Mouse (Mus musculus) CH12.LX (cell line): ENCODE results near the gene Depdc7. TPM values are rescaled to one million over a fixed set of nuclear protein-coding genes. Genes with fewer than 3 reads are reported as not detected.

Source experiments
- DNase-seq: peaks from one replicate; pipeline ENCODE4 v3.0.0-alpha.2; 2013; ENCODE audit errors: extremely low read depth
- H3K27ac ChIP-seq: 2 replicates; pipeline ENCODE4 v1.5.1; 2012; ENCODE audit warnings: low read depth, mild to moderate bottlenecking, control low read depth, moderate library complexity; ENCODE audit not compliant: insufficient read depth
- H3K27me3 ChIP-seq: replicated peaks from 2 replicates; pipeline ENCODE3; 2012; ENCODE audit warnings: inconsistent platforms
- H3K36me3 ChIP-seq, 2 experiments: replicated peaks in 1 of 2; 2 replicates each; pipeline versions ENCODE3 to v1.6.1; 2012; ENCODE audit warnings: inconsistent platforms in 1 of 2, low read length in 1 of 2, mild to moderate bottlenecking in 1 of 2, mixed read lengths in 1 of 2, moderate library complexity in 1 of 2; ENCODE audit not compliant: control insufficient read depth in 1 of 2, insufficient read depth in 1 of 2
- H3K4me1 ChIP-seq, 2 experiments: 2 replicates each; pipeline ENCODE4 v1.6.1; 2012; ENCODE audit warnings: inconsistent platforms in 1 of 2, moderate library complexity in 1 of 2; ENCODE audit not compliant: insufficient read depth in 2 of 2, control insufficient read depth in 1 of 2
- H3K4me2 ChIP-seq: 2 replicates; pipeline ENCODE4 v1.6.1; 2012; ENCODE audit warnings: low read depth, mild to moderate bottlenecking, control low read depth; ENCODE audit not compliant: poor library complexity, insufficient read depth, severe bottlenecking
- H3K4me3 ChIP-seq, 3 experiments: fragments of 150-350 bp in 1 of 3; sonication (generic) in 1 of 3; replicated peaks in 1 of 3; 2 replicates each; pipeline versions ENCODE3 to v1.5.1; 2011 to 2012; ENCODE audit warnings: low read depth in 2 of 3, low read length in 2 of 3, mild to moderate bottlenecking in 2 of 3, moderate library complexity in 2 of 3, control low read depth in 1 of 3, improper control_type of control experiment in 1 of 3, inconsistent platforms in 1 of 3, mixed read lengths in 1 of 3; ENCODE audit not compliant: poor library complexity in 1 of 3
- H3K79me2 ChIP-seq: replicated peaks from 2 replicates; pipeline ENCODE4 v1.6.1; 2012; ENCODE audit warnings: mild to moderate bottlenecking, moderate library complexity; ENCODE audit not compliant: control insufficient read depth, poor library complexity, insufficient read depth, severe bottlenecking; ENCODE audit errors: extremely low read depth
- H3K9ac ChIP-seq: 2 replicates; pipeline ENCODE4 v1.6.1; 2012; ENCODE audit warnings: low read depth, mild to moderate bottlenecking, control low read depth, moderate library complexity; ENCODE audit not compliant: insufficient read depth
- H3K9me3 ChIP-seq: replicated peaks from 2 replicates; pipeline ENCODE3; 2012; ENCODE audit warnings: low read length, inconsistent platforms, mixed read lengths
- CHD1 ChIP-seq: IDR thresholded peaks from 2 replicates; pipeline ENCODE4 v1.6.1; 2012; ENCODE audit warnings: low read depth, low read length, improper control_type of control experiment, inconsistent platforms
- CTCF ChIP-seq, 2 experiments: IDR thresholded peaks in 1 of 2; conservative IDR thresholded peaks in 1 of 2; 2 replicates each; pipeline ENCODE4 v1.5.1; 2011 to 2012; ENCODE audit warnings: low read depth in 2 of 2, low read length in 2 of 2, improper control_type of control experiment in 1 of 2, inconsistent platforms in 1 of 2, mild to moderate bottlenecking in 1 of 2, moderate library complexity in 1 of 2
- ELF1 ChIP-seq: IDR thresholded peaks from 2 replicates; pipeline ENCODE4 v1.6.1; 2014; ENCODE audit warnings: low read depth, mild to moderate bottlenecking, inconsistent platforms, low read length, improper control_type of control experiment
- ETS1 ChIP-seq: conservative IDR thresholded peaks from 2 replicates; pipeline ENCODE4 v1.6.1; 2012; ENCODE audit warnings: low read depth, mild to moderate bottlenecking, inconsistent platforms, low read length, improper control_type of control experiment, moderate library complexity
- GABPA ChIP-seq: IDR thresholded peaks from 2 replicates; pipeline ENCODE4 v1.6.1; 2012; ENCODE audit warnings: low read depth, low read length, improper control_type of control experiment, inconsistent platforms; ENCODE audit not compliant: insufficient replicate concordance
- MAFK ChIP-seq: IDR thresholded peaks from 2 replicates; pipeline ENCODE4 v1.6.1; 2011; ENCODE audit warnings: low read length, improper control_type of control experiment; ENCODE audit not compliant: insufficient replicate concordance
- MAZ ChIP-seq: IDR thresholded peaks from 2 replicates; pipeline ENCODE4 v1.6.1; 2012; ENCODE audit warnings: low read depth, mild to moderate bottlenecking, inconsistent platforms, low read length, improper control_type of control experiment, moderate library complexity
- MEF2A ChIP-seq: IDR thresholded peaks from 2 replicates; pipeline ENCODE4 v1.6.1; 2014; ENCODE audit warnings: low read depth, mild to moderate bottlenecking, inconsistent platforms, low read length, improper control_type of control experiment, borderline replicate concordance
- RAD21 ChIP-seq: IDR thresholded peaks from 2 replicates; pipeline ENCODE4 v1.6.1; 2011; ENCODE audit warnings: low read depth, mild to moderate bottlenecking, low read length, improper control_type of control experiment, moderate library complexity
- SMC3 ChIP-seq: IDR thresholded peaks from 2 replicates; pipeline ENCODE4 v1.6.1; 2011; ENCODE audit warnings: low read depth, low read length, improper control_type of control experiment
- USF2 ChIP-seq: conservative IDR thresholded peaks from 2 replicates; pipeline ENCODE4 v1.6.1; 2011; ENCODE audit warnings: low read depth, low read length, improper control_type of control experiment
- ZKSCAN1 ChIP-seq: IDR thresholded peaks from 2 replicates; pipeline ENCODE4 v1.6.1; 2012; ENCODE audit warnings: low read depth, inconsistent platforms, low read length, improper control_type of control experiment, borderline replicate concordance
- ZMIZ1 ChIP-seq: IDR thresholded peaks from 2 replicates; pipeline ENCODE4 v1.6.1; 2012; ENCODE audit warnings: low read depth, mild to moderate bottlenecking, inconsistent platforms, low read length, improper control_type of control experiment
- ZNF384 ChIP-seq: IDR thresholded peaks from 2 replicates; pipeline ENCODE4 v1.6.1; 2012; ENCODE audit warnings: low read depth, low read length, improper control_type of control experiment, inconsistent platforms
- dilution Hi-C: fragments of 300-500 bp; cut with MboI; formaldehyde crosslinking; loops from 2 replicates; pipeline ENCODE4 v1.14.3; 2020; ENCODE audit warnings: low sequenced_read_pairs; ENCODE audit not compliant: extremely low pct_unique_long_range_greater_than_20kb, extremely low pct_ligation_motif_present
- in situ Hi-C: fragments of 300-500 bp; cut with MboI; formaldehyde crosslinking; loops from 3 replicates; pipeline ENCODE4 v1.14.3; 2019; ENCODE audit warnings: low sequenced_read_pairs, low pct_ligation_motif_present, low pct_unique_long_range_greater_than_20kb, mixed read lengths
- polyA plus RNA-seq: library from polyadenylated mRNA; unstranded; fragments of >175 nt; gene quantifications from 2 replicates; pipeline ENCODE4 v1.2.1, GENCODE M21; 2012; ENCODE audit warnings: low read depth; ENCODE audit not compliant: insufficient read length
- total RNA-seq, 2 experiments: library from RNA; depleted of rRNA; stranded (reverse); fragments of 300-350 nt in 1 of 2; fragments of >200 nt in 1 of 2; gene quantifications; 2 replicates each; pipeline ENCODE4 v1.2.3; 2012 to 2014

Depdc7 gene
- total and polyA plus RNA-seq, 3 experiments: 0.32 to 4.3 (median 0.81) TPM

DNA sequence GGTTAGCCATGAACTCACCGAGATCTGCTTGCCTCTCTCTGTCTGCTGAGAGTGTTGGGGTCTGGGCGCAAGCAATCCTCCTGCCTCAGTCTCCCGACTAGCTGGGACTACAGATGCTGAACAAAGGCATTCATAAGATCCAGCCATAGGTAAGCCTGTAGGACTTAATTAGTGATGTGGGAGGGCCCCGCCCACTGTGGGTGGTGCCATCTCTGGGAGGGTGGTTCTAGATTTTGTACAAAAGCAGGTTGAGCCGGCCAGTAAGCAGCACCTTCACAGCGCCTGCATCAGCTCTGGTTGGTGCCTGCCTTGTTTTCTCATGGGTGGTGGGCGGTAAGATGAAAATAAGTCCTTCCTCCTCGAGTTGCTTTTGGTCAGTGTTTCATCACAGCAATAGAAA, 3.6 kb upstream of the Depdc7 start:
- no peak overlapping the region for H3K4me2 ChIP-seq
- H3K36me3 ChIP-seq: no peaks in the 10 kb centered on the region
- no peaks in the 10 kb centered on the region for H3K79me2 ChIP-seq
- in situ Hi-C loops: loop anchor here (10.0 kb wide), 1 partner anchor 61 kb away; no protein-coding TSS in a partner anchor
- dilution Hi-C loops: no loop called here
- no peak overlapping the region for H3K9ac ChIP-seq
- TF ChIP-seq GABPA: no peak
- TF ChIP-seq ETS1: no peak
- no peak for TF ChIP-seq USF2
- TF ChIP-seq CHD1: no peak
- DNase-seq: no peak
- no peaks in the 10 kb centered on the region for H3K9me3 ChIP-seq
- H3K27ac ChIP-seq: no peak overlapping the region
- no peaks in the 10 kb centered on the region for H3K4me1 ChIP-seq
- no peaks in the 10 kb centered on the region for H3K27me3 ChIP-seq
- H3K4me3 ChIP-seq: no peak overlapping the region

DNA sequence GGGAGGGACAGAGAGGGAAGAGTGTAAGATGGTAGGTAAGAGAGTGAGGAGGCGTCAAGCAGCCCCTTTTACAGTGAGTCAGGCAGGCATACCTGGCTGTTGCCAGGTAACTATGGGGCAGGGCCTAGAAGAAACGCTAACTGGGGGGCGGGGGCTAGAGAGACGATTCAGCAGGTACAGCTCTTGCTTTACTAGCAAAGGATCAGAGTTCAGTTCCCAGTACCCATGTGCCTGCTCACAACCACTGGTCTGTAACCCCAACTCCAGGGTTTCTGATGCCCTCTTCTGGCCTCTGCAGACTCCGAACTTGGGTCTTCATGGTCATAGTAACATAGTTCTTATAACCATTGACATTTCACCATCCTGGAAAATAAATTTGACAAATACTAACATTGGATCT, 1.3 kb upstream of the Depdc7 start:
- Histone ChIP-seq H3K4me3 (no peak overlapping the region), H3K36me3 (no peaks in the 10 kb centered on the region), H3K27me3 (no peaks in the 10 kb centered on the region), H3K27ac (no peak overlapping the region), H3K4me1 (peaks cover 3 to 11% of the 10 kb centered on the region in 2 experiments), H3K4me2 (no peak overlapping the region), H3K9me3 (no peaks in the 10 kb centered on the region), H3K9ac (no peak overlapping the region), H3K79me2 (no peaks in the 10 kb centered on the region)
- dilution Hi-C loops (no loop called here), in situ Hi-C loops (loop anchor here (10.0 kb wide), 1 partner anchor 59 kb away; no protein-coding TSS in a partner anchor)
- TF ChIP-seq CTCF (conservative IDR thresholded peaks at IDR 0.05 in 1 of 2, IDR thresholded peaks at IDR 0.05 in 1 of 2; ENCODE audit: low read depth in 2 of 2, low read length in 2 of 2) (peak in 1 of 2 experiments; percentile 33; a peak in 2 of 4 replicates), MEF2A (no peak), ZMIZ1 (no peak), ELF1 (no peak), MAFK (no peak), CHD1 (no peak), RAD21 (peak; percentile 10), ZKSCAN1 (no peak), SMC3 (0 out of 2 replicates have a peak, but pooled peaks have one; percentile 14), ZNF384 (no peak), MAZ (no peak)
- no peak for DNase-seq
